Mouse (Mus musculus): Measurements from ENCODE around the gene Olfr776. TPM values are rescaled to one million over a fixed set of nuclear protein-coding genes. Genes with fewer than 3 reads are reported as not detected.

Olfr776 gene
- not detected for polyA plus RNA-seq (2017; shearing (Covaris generic))

GRCm38 (mm10) chr10:129258827-129259226, at the start of gene Olfr776:
Gene Olfr776 (plus strand): TSS chr10:129259127.

DNA sequence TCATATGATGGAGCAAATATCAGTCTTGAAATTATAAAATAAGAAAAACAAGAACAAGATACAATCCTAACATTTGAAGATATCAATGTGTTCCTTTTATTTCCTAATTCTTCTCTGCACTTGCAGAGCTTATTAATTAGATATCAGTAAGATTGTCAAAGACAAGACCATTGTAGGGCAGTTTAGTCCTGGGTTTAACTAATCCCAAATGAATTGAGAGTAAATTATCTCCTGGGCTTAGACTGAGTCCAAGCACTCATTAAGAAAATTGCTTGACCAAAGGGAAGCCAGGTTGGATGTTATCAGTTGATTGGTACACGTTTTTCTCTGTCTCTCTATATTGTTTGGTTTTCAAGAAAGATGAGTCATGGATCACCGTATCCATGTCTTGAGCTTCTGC, 23.0 kb upstream of the Olfr776 start, which contains the start of gene Olfr774:
Gene Olfr774, plus strand, starts transcription at position 301 of the 400 bp plus-strand sequence.

DNA sequence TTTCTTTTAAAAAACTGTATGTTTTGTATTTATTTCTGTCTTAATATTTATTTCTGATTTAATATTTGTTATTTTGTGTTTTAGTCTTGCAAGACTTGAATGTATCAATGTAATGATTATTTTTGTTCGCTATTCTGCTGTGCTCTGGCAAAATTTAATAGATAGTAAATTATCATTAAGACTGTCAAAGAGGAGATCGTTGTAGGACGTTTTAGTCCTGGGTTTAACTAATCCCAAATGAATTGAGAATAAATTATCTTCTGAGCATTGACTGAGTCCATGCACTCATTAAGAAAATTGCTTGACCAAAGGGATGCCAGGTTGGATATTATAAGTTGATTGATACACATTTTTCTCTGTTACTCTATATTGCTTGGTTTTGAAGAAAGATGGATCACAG, 10.8 kb upstream of the Olfr776 start, which contains the start of gene Olfr775:
Gene Olfr775, plus strand, starts transcription at position 301 of the 400 bp plus-strand sequence.

GRCm38 (mm10) chr10:129271081-129271535, 12.2 kb downstream of the Olfr776 start, which contains the start of gene Olfr777:
Gene Olfr777 (minus strand): TSS chr10:129271485.

Other genes with a start within 250 kb of the Olfr776 start
- not detected for gene Olfr763, start 248.3 kb upstream of the Olfr776 start, polyA plus RNA-seq (2017; shearing (Covaris generic))
- gene Olfr764-ps1, start 219.2 kb upstream of the Olfr776 start, polyA plus RNA-seq (2017; shearing (Covaris generic)): not detected
- gene Olfr765, start 209.1 kb upstream of the Olfr776 start, polyA plus RNA-seq (2017; shearing (Covaris generic)): not detected
- gene Olfr766-ps1, start 190.2 kb upstream of the Olfr776 start, polyA plus RNA-seq (2017; shearing (Covaris generic)): not detected
- gene Olfr767, start 176.2 kb upstream of the Olfr776 start, polyA plus RNA-seq (2017; shearing (Covaris generic)): not detected
- gene Olfr768, start 159.8 kb upstream of the Olfr776 start, polyA plus RNA-seq (2017; shearing (Covaris generic)): not detected
- gene Olfr769, start 141.3 kb upstream of the Olfr776 start, polyA plus RNA-seq (2017; shearing (Covaris generic)): not detected
- gene Olfr770, start 120.1 kb upstream of the Olfr776 start, polyA plus RNA-seq (2017; shearing (Covaris generic)): not detected
- not detected for gene Olfr771, start 94.4 kb upstream of the Olfr776 start, polyA plus RNA-seq (2017; shearing (Covaris generic))
- not detected for gene Olfr772, start 81.2 kb upstream of the Olfr776 start, polyA plus RNA-seq (2017; shearing (Covaris generic))
- gene Olfr773, start 71.7 kb upstream of the Olfr776 start, polyA plus RNA-seq (2017; shearing (Covaris generic)): not detected
- not detected for gene Olfr774, start 22.9 kb upstream of the Olfr776 start, polyA plus RNA-seq (2017; shearing (Covaris generic))
- gene Olfr775, start 10.7 kb upstream of the Olfr776 start, polyA plus RNA-seq (2017; shearing (Covaris generic)): not detected
- not detected for gene Olfr777, start 12.4 kb downstream of the Olfr776 start, polyA plus RNA-seq (2017; shearing (Covaris generic))
- gene Olfr780, start 59.0 kb downstream of the Olfr776 start, polyA plus RNA-seq (2017; shearing (Covaris generic)): not detected
- gene Olfr781, start 69.7 kb downstream of the Olfr776 start, polyA plus RNA-seq (2017; shearing (Covaris generic)): not detected
- not detected for gene Olfr782, start 89.7 kb downstream of the Olfr776 start, polyA plus RNA-seq (2017; shearing (Covaris generic))
- not detected for gene Olfr784, start 125.0 kb downstream of the Olfr776 start, polyA plus RNA-seq (2017; shearing (Covaris generic))
- not detected for gene Olfr785, start 146.3 kb downstream of the Olfr776 start, polyA plus RNA-seq (2017; shearing (Covaris generic))
- gene Olfr786, start 168.2 kb downstream of the Olfr776 start, polyA plus RNA-seq (2017; shearing (Covaris generic)): not detected
- 0.05 TPM for gene Olfr787, start 202.7 kb downstream of the Olfr776 start, polyA plus RNA-seq (2017; shearing (Covaris generic))
- not detected for gene Olfr788, start 211.9 kb downstream of the Olfr776 start, polyA plus RNA-seq (2017; shearing (Covaris generic))
- gene Olfr789, start 225.6 kb downstream of the Olfr776 start, polyA plus RNA-seq (2017; shearing (Covaris generic)): not detected
- not detected for gene Olfr790, start 239.4 kb downstream of the Olfr776 start, polyA plus RNA-seq (2017; shearing (Covaris generic))